Mouse (Mus musculus) cerebellum, adult 2 months (tissue): ENCODE data around the gene Cgref1.

Experiments used
- CTCF ChIP-seq: fragments of 200-500 bp; IDR thresholded peaks from 2 replicates; pipeline ENCODE4 v1.5.1; 2011; ENCODE audit warnings: low read depth, mild to moderate bottlenecking, control low read depth, low read length, moderate library complexity, borderline replicate concordance; ENCODE audit not compliant: insufficient read depth
- POLR2A ChIP-seq: fragments of 200-500 bp; IDR thresholded peaks from 2 replicates; pipeline ENCODE4 v1.6.1; 2011; ENCODE audit warnings: low read length, control low read depth, borderline replicate concordance; ENCODE audit not compliant: insufficient read depth

GRCm38 (mm10) chr5:30968416-30968815 is 23.0 kb upstream of the Cgref1 start, which contains the start of gene Tcf23:
- TF ChIP-seq CTCF, result no peak
- TF ChIP-seq POLR2A, result no peak
